Mouse (Mus musculus) Patski (cell line): ENCODE data around the gene Grik2. TPM values are rescaled to one million over a fixed set of nuclear protein-coding genes. Genes with fewer than 3 reads are reported as not detected.

Experiments used
- ATAC-seq: fragments of 100-300 bp; one replicate; pipeline ENCODE4 v1.8.0; 2021
- CTCF ChIA-PET: fragments of 350-600 bp; sonication (Branson Sonifier 250); formaldehyde crosslinking; loops from one replicate; lab custom pipeline; 2022; ENCODE audit warnings: inconsistent platforms; lab: Charles Lee
- POLR2A ChIA-PET: fragments of 350-600 bp; sonication (Branson Sonifier 250); formaldehyde crosslinking; loops from one replicate; lab custom pipeline; 2022; ENCODE audit warnings: antibody characterized with exemption, inconsistent platforms; lab: Charles Lee
- DNase-seq: peaks from one replicate; pipeline ENCODE4 v3.0.0-alpha.2; 2011; ENCODE audit warnings: low read depth, low spot score
- H3K27me3 ChIP-seq: fragments of 371-371 bp; one replicate; pipeline ENCODE4 v1.5.1; 2021
- CTCF ChIP-seq: fragments of 100-300 bp; IDR thresholded peaks from one replicate; pipeline ENCODE4 v1.5.1; 2021
- in situ Hi-C: fragments of 300-500 bp; cut with MboI; formaldehyde crosslinking; loops from 3 replicates; pipeline ENCODE4 v1.11.1; 2018; ENCODE audit warnings: low pct_unique_long_range_greater_than_20kb, mixed read lengths
- polyA plus RNA-seq: library from polyadenylated mRNA; unstranded; gene quantifications from one replicate; pipeline ENCODE4 v1.2.3, GENCODE M21; 2021

Gene Grik2
- polyA plus RNA-seq, 1 experiment from 2014 or later: 0.08 TPM

- peaks cover 37% of the 10 kb centered on the region for H3K27me3 ChIP-seq
- in situ Hi-C loops: no loop called here
- DNase-seq (no peak), ATAC-seq (no peak)
- ChIA-PET POLR2A (no interaction called here), CTCF (no interaction called here)
- TF ChIP-seq CTCF: no peak
Measured at GRCm38 (mm10) chr10:49782741-49783691, 5.5 kb downstream of the Grik2 start.

GRCm38 (mm10) chr10:49782061-49782460 is 6.5 kb downstream of the Grik2 start:
- peaks cover 33% of the 10 kb centered on the region for H3K27me3 ChIP-seq
- no peak for TF ChIP-seq CTCF
- DNase-seq (no peak), ATAC-seq (no peak)
- ChIA-PET CTCF (no interaction called here), POLR2A (no interaction called here)
- in situ Hi-C loops: no loop called here

- ATAC-seq: no peak
- H3K27me3 ChIP-seq: peaks cover 28% of the 10 kb centered on the region
- TF ChIP-seq CTCF: no peak
- in situ Hi-C loops: no loop called here
- CTCF ChIA-PET: no interaction called here
- POLR2A ChIA-PET: no interaction called here
- DNase-seq: no peak
Measured at GRCm38 (mm10) chr10:49780430-49780829, 8.1 kb downstream of the Grik2 start.

- ATAC-seq (no peak), DNase-seq (no peak)
- in situ Hi-C loops: no loop called here
- ChIA-PET POLR2A (no interaction called here), CTCF (no interaction called here)
- no peaks in the 10 kb centered on the region for H3K27me3 ChIP-seq
- TF ChIP-seq CTCF: no peak
Measured at GRCm38 (mm10) chr10:49768897-49769296, 19.7 kb downstream of the Grik2 start.

GRCm38 (mm10) chr10:49767556-49767955 is 21.0 kb downstream of the Grik2 start:
- ATAC-seq: no peak
- CTCF ChIA-PET: interaction anchor here (1.0 kb wide), 1 partner anchor 9 kb away, joined by 3 read pairs; no protein-coding TSS in a partner anchor
- no peaks in the 10 kb centered on the region for H3K27me3 ChIP-seq
- DNase-seq: no peak
- POLR2A ChIA-PET: no interaction called here
- TF ChIP-seq CTCF: no peak
- in situ Hi-C loops: no loop called here

GRCm38 (mm10) chr10:49762607-49763006 is 26.0 kb downstream of the Grik2 start:
- ChIA-PET CTCF (no interaction called here), POLR2A (no interaction called here)
- H3K27me3 ChIP-seq: no peaks in the 10 kb centered on the region
- no peak for TF ChIP-seq CTCF
- ATAC-seq (no peak), DNase-seq (no peak)
- in situ Hi-C loops: no loop called here

- H3K27me3 ChIP-seq: no peaks in the 10 kb centered on the region
- in situ Hi-C loops: no loop called here
- POLR2A ChIA-PET: no interaction called here
- CTCF ChIA-PET: no interaction called here
- ATAC-seq (no peak), DNase-seq (no peak)
- TF ChIP-seq CTCF: no peak
Measured at GRCm38 (mm10) chr10:49751769-49752168, 36.8 kb downstream of the Grik2 start.

GRCm38 (mm10) chr10:49731841-49732240 is 56.7 kb downstream of the Grik2 start:
- no peak for ATAC-seq
- POLR2A ChIA-PET: no interaction called here
- DNase-seq: no peak

GRCm38 (mm10) chr10:49723706-49724105 is 64.9 kb downstream of the Grik2 start:
- in situ Hi-C loops: no loop called here
- POLR2A ChIA-PET: no interaction called here
- no peak for TF ChIP-seq CTCF
- no peak for ATAC-seq
- H3K27me3 ChIP-seq: peaks cover 3% of the 10 kb centered on the region
- DNase-seq: no peak
- CTCF ChIA-PET: no interaction called here

More at GRCm38 (mm10) chr10:49731841-49732240, 56.7 kb downstream of the Grik2 start:
- TF ChIP-seq CTCF: no peak
- in situ Hi-C loops: no loop called here
- CTCF ChIA-PET: no interaction called here
- peaks cover 3% of the 10 kb centered on the region for H3K27me3 ChIP-seq

- POLR2A ChIA-PET: no interaction called here
- ATAC-seq (no peak), DNase-seq (no peak)
- H3K27me3 ChIP-seq: peaks cover 3% of the 10 kb centered on the region
- TF ChIP-seq CTCF: no peak
- in situ Hi-C loops: no loop called here
- CTCF ChIA-PET: no interaction called here
Measured at GRCm38 (mm10) chr10:49716856-49717255, 71.7 kb downstream of the Grik2 start.

GRCm38 (mm10) chr10:49709748-49710147 is 78.8 kb downstream of the Grik2 start:
- POLR2A ChIA-PET: interaction anchor here (0.8 kb wide), 1 partner anchor 1632 kb away, joined by 4 read pairs; no protein-coding TSS in a partner anchor
- in situ Hi-C loops: no loop called here

More at GRCm38 (mm10) chr10:49709748-49710147, 78.8 kb downstream of the Grik2 start:
- H3K27me3 ChIP-seq: no peaks in the 10 kb centered on the region
- TF ChIP-seq CTCF: no peak
- CTCF ChIA-PET: no interaction called here
- DNase-seq: no peak
- no peak for ATAC-seq
